Mouse (Mus musculus) CH12.LX (cell line): ENCODE data around the gene Ubxn10. TPM values are rescaled to one million over a fixed set of nuclear protein-coding genes. Genes with fewer than 3 reads are reported as not detected.

Experiments used
- DNase-seq: peaks from one replicate; pipeline ENCODE4 v3.0.0-alpha.2; 2013; ENCODE audit errors: extremely low read depth
- H3K27ac ChIP-seq: 2 replicates; pipeline ENCODE4 v1.5.1; 2012; ENCODE audit warnings: low read depth, mild to moderate bottlenecking, control low read depth, moderate library complexity; ENCODE audit not compliant: insufficient read depth
- H3K27me3 ChIP-seq: replicated peaks from 2 replicates; pipeline ENCODE3; 2012; ENCODE audit warnings: inconsistent platforms
- H3K36me3 ChIP-seq, 2 experiments: replicated peaks in 1 of 2; 2 replicates each; pipeline versions ENCODE3 to v1.6.1; 2012; ENCODE audit warnings: inconsistent platforms in 1 of 2, low read length in 1 of 2, mild to moderate bottlenecking in 1 of 2, mixed read lengths in 1 of 2, moderate library complexity in 1 of 2; ENCODE audit not compliant: control insufficient read depth in 1 of 2, insufficient read depth in 1 of 2
- H3K4me1 ChIP-seq, 2 experiments: 2 replicates each; pipeline ENCODE4 v1.6.1; 2012; ENCODE audit warnings: inconsistent platforms in 1 of 2, moderate library complexity in 1 of 2; ENCODE audit not compliant: insufficient read depth in 2 of 2, control insufficient read depth in 1 of 2
- H3K4me2 ChIP-seq: 2 replicates; pipeline ENCODE4 v1.6.1; 2012; ENCODE audit warnings: low read depth, mild to moderate bottlenecking, control low read depth; ENCODE audit not compliant: poor library complexity, insufficient read depth, severe bottlenecking
- H3K4me3 ChIP-seq, 3 experiments: fragments of 150-350 bp in 1 of 3; sonication (generic) in 1 of 3; replicated peaks in 1 of 3; 2 replicates each; pipeline versions ENCODE3 to v1.5.1; 2011 to 2012; ENCODE audit warnings: low read depth in 2 of 3, low read length in 2 of 3, mild to moderate bottlenecking in 2 of 3, moderate library complexity in 2 of 3, control low read depth in 1 of 3, improper control_type of control experiment in 1 of 3, inconsistent platforms in 1 of 3, mixed read lengths in 1 of 3; ENCODE audit not compliant: poor library complexity in 1 of 3
- H3K79me2 ChIP-seq: replicated peaks from 2 replicates; pipeline ENCODE4 v1.6.1; 2012; ENCODE audit warnings: mild to moderate bottlenecking, moderate library complexity; ENCODE audit not compliant: control insufficient read depth, poor library complexity, insufficient read depth, severe bottlenecking; ENCODE audit errors: extremely low read depth
- H3K9ac ChIP-seq: 2 replicates; pipeline ENCODE4 v1.6.1; 2012; ENCODE audit warnings: low read depth, mild to moderate bottlenecking, control low read depth, moderate library complexity; ENCODE audit not compliant: insufficient read depth
- H3K9me3 ChIP-seq: replicated peaks from 2 replicates; pipeline ENCODE3; 2012; ENCODE audit warnings: low read length, inconsistent platforms, mixed read lengths
- BHLHE40 ChIP-seq: IDR thresholded peaks from 2 replicates; pipeline ENCODE4 v1.6.1; 2011; ENCODE audit warnings: mild to moderate bottlenecking, low read depth, low read length, improper control_type of control experiment
- CHD1 ChIP-seq: IDR thresholded peaks from 2 replicates; pipeline ENCODE4 v1.6.1; 2012; ENCODE audit warnings: low read depth, low read length, improper control_type of control experiment, inconsistent platforms
- CTCF ChIP-seq, 2 experiments: IDR thresholded peaks in 1 of 2; conservative IDR thresholded peaks in 1 of 2; 2 replicates each; pipeline ENCODE4 v1.5.1; 2011 to 2012; ENCODE audit warnings: low read depth in 2 of 2, low read length in 2 of 2, improper control_type of control experiment in 1 of 2, inconsistent platforms in 1 of 2, mild to moderate bottlenecking in 1 of 2, moderate library complexity in 1 of 2
- E2F4 ChIP-seq: IDR thresholded peaks from 2 replicates; pipeline ENCODE4 v1.6.1; 2011; ENCODE audit warnings: low read depth, low read length, improper control_type of control experiment; ENCODE audit not compliant: insufficient replicate concordance
- ETS1 ChIP-seq: conservative IDR thresholded peaks from 2 replicates; pipeline ENCODE4 v1.6.1; 2012; ENCODE audit warnings: low read depth, mild to moderate bottlenecking, inconsistent platforms, low read length, improper control_type of control experiment, moderate library complexity
- GABPA ChIP-seq: IDR thresholded peaks from 2 replicates; pipeline ENCODE4 v1.6.1; 2012; ENCODE audit warnings: low read depth, low read length, improper control_type of control experiment, inconsistent platforms; ENCODE audit not compliant: insufficient replicate concordance
- IRF4 ChIP-seq: IDR thresholded peaks from 2 replicates; pipeline ENCODE4 v1.6.1; 2014; ENCODE audit warnings: low read depth, mild to moderate bottlenecking, inconsistent platforms, low read length, improper control_type of control experiment
- JUND ChIP-seq: conservative IDR thresholded peaks from 2 replicates; pipeline ENCODE4 v1.6.1; 2011; ENCODE audit warnings: low read depth, low read length, improper control_type of control experiment
- KAT2A ChIP-seq: IDR thresholded peaks from 2 replicates; pipeline ENCODE4 v1.6.1; 2012; ENCODE audit warnings: low read length, improper control_type of control experiment, inconsistent platforms; ENCODE audit not compliant: insufficient replicate concordance
- MAFK ChIP-seq: IDR thresholded peaks from 2 replicates; pipeline ENCODE4 v1.6.1; 2011; ENCODE audit warnings: low read length, improper control_type of control experiment; ENCODE audit not compliant: insufficient replicate concordance
- MAZ ChIP-seq: IDR thresholded peaks from 2 replicates; pipeline ENCODE4 v1.6.1; 2012; ENCODE audit warnings: low read depth, mild to moderate bottlenecking, inconsistent platforms, low read length, improper control_type of control experiment, moderate library complexity
- MEF2A ChIP-seq: IDR thresholded peaks from 2 replicates; pipeline ENCODE4 v1.6.1; 2014; ENCODE audit warnings: low read depth, mild to moderate bottlenecking, inconsistent platforms, low read length, improper control_type of control experiment, borderline replicate concordance
- NRF1 ChIP-seq: IDR thresholded peaks from 2 replicates; pipeline ENCODE4 v1.6.1; 2014; ENCODE audit warnings: low read depth, mild to moderate bottlenecking, inconsistent platforms, low read length, improper control_type of control experiment, moderate library complexity
- PAX5 ChIP-seq: IDR thresholded peaks from 2 replicates; pipeline ENCODE4 v1.6.1; 2012; ENCODE audit warnings: low read length, inconsistent platforms, mixed read lengths
- POLR2A ChIP-seq: IDR thresholded peaks from 2 replicates; pipeline ENCODE4 v1.6.1; 2011; ENCODE audit warnings: low read depth, mild to moderate bottlenecking, improper control_type of control experiment, low read length
- POLR2AphosphoS2 ChIP-seq: IDR thresholded peaks from 2 replicates; pipeline ENCODE4 v1.6.1; 2011; ENCODE audit warnings: low read depth, low read length, improper control_type of control experiment
- RAD21 ChIP-seq: IDR thresholded peaks from 2 replicates; pipeline ENCODE4 v1.6.1; 2011; ENCODE audit warnings: low read depth, mild to moderate bottlenecking, low read length, improper control_type of control experiment, moderate library complexity
- ZC3H11A ChIP-seq: IDR thresholded peaks from 2 replicates; pipeline ENCODE4 v1.6.1; 2012; ENCODE audit warnings: low read depth, mild to moderate bottlenecking, inconsistent platforms, low read length, improper control_type of control experiment
- ZNF384 ChIP-seq: IDR thresholded peaks from 2 replicates; pipeline ENCODE4 v1.6.1; 2012; ENCODE audit warnings: low read depth, low read length, improper control_type of control experiment, inconsistent platforms
- dilution Hi-C: fragments of 300-500 bp; cut with MboI; formaldehyde crosslinking; loops from 2 replicates; pipeline ENCODE4 v1.14.3; 2020; ENCODE audit warnings: low sequenced_read_pairs; ENCODE audit not compliant: extremely low pct_unique_long_range_greater_than_20kb, extremely low pct_ligation_motif_present
- in situ Hi-C: fragments of 300-500 bp; cut with MboI; formaldehyde crosslinking; loops from 3 replicates; pipeline ENCODE4 v1.14.3; 2019; ENCODE audit warnings: low sequenced_read_pairs, low pct_ligation_motif_present, low pct_unique_long_range_greater_than_20kb, mixed read lengths
- polyA plus RNA-seq: library from polyadenylated mRNA; unstranded; fragments of >175 nt; gene quantifications from 2 replicates; pipeline ENCODE4 v1.2.1, GENCODE M21; 2012; ENCODE audit warnings: low read depth; ENCODE audit not compliant: insufficient read length
- total RNA-seq, 2 experiments: library from RNA; depleted of rRNA; stranded (reverse); fragments of 300-350 nt in 1 of 2; fragments of >200 nt in 1 of 2; gene quantifications; 2 replicates each; pipeline ENCODE4 v1.2.3; 2012 to 2014

The Ubxn10 gene
- total and polyA plus RNA-seq, 3 experiments: not detected

DNA sequence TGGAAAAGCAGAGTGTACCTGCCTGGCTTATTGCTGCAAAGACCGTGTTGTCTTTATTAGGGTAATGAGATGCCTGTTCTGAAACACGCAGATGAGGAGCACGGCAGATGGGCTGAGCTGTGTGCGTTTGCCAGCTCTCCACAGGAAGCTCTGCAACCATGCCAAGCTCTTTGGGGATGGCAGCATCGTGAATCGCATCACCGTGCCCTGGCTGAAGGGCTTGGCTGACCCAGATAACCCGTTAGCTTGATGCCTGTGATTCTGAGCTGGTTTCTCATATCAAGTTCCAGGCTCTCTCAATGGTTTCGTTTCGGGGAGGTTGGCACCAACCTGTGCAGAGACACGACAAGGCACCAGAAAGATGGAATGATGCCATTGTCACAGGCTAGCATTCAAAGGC, 26.3 kb downstream of the Ubxn10 start:
- dilution Hi-C loops: no loop called here
- no peak for DNase-seq
- no peaks in the 10 kb centered on the region for H3K4me1 ChIP-seq
- TF ChIP-seq POLR2AphosphoS2 (no peak), MAFK (no peak), ETS1 (no peak), ZC3H11A (no peak), CTCF (conservative IDR thresholded peaks at IDR 0.05 in 1 of 2, IDR thresholded peaks at IDR 0.05 in 1 of 2; ENCODE audit: low read depth in 2 of 2, low read length in 2 of 2) (no peak), MAZ (no peak), GABPA (no peak), ZNF384 (no peak), NRF1 (no peak), RAD21 (no peak), KAT2A (no peak)
- TF ChIP-seq, all 38 proteins: peak for 0
- no peaks in the 10 kb centered on the region for H3K79me2 ChIP-seq
- peaks cover 9% of the 10 kb centered on the region for H3K9me3 ChIP-seq
- H3K27ac ChIP-seq: no peak overlapping the region
- in situ Hi-C loops: no loop called here
- H3K4me3 ChIP-seq: no peak overlapping the region
- no peak overlapping the region for H3K9ac ChIP-seq
- peaks cover 61% of the 10 kb centered on the region for H3K27me3 ChIP-seq
- no peaks in the 10 kb centered on the region for H3K36me3 ChIP-seq
- no peak overlapping the region for H3K4me2 ChIP-seq

DNA sequence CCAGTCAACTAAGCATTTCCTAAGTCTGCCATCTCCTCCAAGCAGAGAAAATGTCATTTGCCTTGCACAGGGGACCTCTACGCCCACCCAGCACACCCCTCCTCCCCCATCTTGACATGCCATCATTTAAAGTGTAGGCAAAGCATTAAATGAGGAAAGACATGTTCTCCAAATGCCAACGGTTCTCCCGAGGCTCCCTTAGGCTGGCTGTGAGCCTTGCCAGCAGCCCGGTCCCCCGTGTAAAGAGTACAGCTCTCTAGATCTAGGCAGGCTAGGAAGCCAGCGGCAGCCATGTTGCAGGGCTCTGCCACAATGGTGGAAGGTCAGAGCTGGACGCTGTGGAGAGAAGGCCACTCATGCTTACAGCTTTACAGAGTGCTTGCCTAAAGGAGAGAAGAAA, 27.0 kb downstream of the Ubxn10 start:
- dilution Hi-C loops: no loop called here

More for the DNA sequence above, 27.0 kb downstream of the Ubxn10 start:
- Histone ChIP-seq H3K4me1 (no peaks in the 10 kb centered on the region), H3K27ac (no peak overlapping the region), H3K4me2 (no peak overlapping the region), H3K79me2 (no peaks in the 10 kb centered on the region), H3K4me3 (no peak overlapping the region), H3K27me3 (peaks cover 63% of the 10 kb centered on the region), H3K9ac (no peak overlapping the region), H3K36me3 (no peaks in the 10 kb centered on the region), H3K9me3 (peaks cover 9% of the 10 kb centered on the region)
- DNase-seq: no peak
- TF ChIP-seq POLR2A (no peak), ETS1 (no peak), PAX5 (no peak), KAT2A (no peak), GABPA (no peak), IRF4 (no peak), CHD1 (no peak), ZC3H11A (no peak), E2F4 (no peak), MEF2A (no peak), JUND (no peak), BHLHE40 (no peak)
- in situ Hi-C loops: loop anchor here (5.0 kb wide), 1 partner anchor 268 kb away; no protein-coding TSS in a partner anchor
